Mouse (Mus musculus): ENCODE measurements around the gene Zdhhc22.

- TF ChIP-seq CTCF (IDR thresholded peaks at IDR 0.05 in 2 of 3, conservative IDR thresholded peaks at IDR 0.05 in 1 of 3; ENCODE audit: control insufficient read depth in 1 of 3, insufficient read depth in 1 of 3, low read depth in 2 of 3, low read length in 3 of 3, poor library complexity in 1 of 3, severe bottlenecking in 1 of 3) (peak; percentile 51 to 72 (median 59)), POLR2A (IDR thresholded peaks at IDR 0.05; ENCODE audit: control insufficient read depth in 1 of 2, insufficient read depth in 1 of 2, low read depth in 1 of 2, low read length in 2 of 2, poor library complexity in 1 of 2) (no peak), EP300 (IDR thresholded peaks at IDR 0.05; ENCODE audit: low read depth in 1 of 2, low read length in 2 of 2) (no peak), ELF1 (IDR thresholded peaks at IDR 0.05; ENCODE audit: low read depth, low read length) (no peak), SIN3A (IDR thresholded peaks at IDR 0.05; ENCODE audit: low read length) (no peak), ZNF384 (IDR thresholded peaks at IDR 0.05; ENCODE audit: low read depth, low read length) (no peak), USF1 (IDR thresholded peaks at IDR 0.05; ENCODE audit: low read depth, low read length) (no peak), ZC3H11A (IDR thresholded peaks at IDR 0.05; ENCODE audit: low read depth, low read length) (no peak), MXI1 (IDR thresholded peaks at IDR 0.05; ENCODE audit: low read depth, low read length) (no peak), POLR2AphosphoS2 (IDR thresholded peaks at IDR 0.05; ENCODE audit: low read length) (no peak), JUND (IDR thresholded peaks at IDR 0.05; ENCODE audit: low read depth, low read length) (no peak), MAX (IDR thresholded peaks at IDR 0.05; ENCODE audit: low read length) (no peak), GATA1 (IDR thresholded peaks at IDR 0.05; ENCODE audit: low read depth, low read length) (no peak), MAFK (IDR thresholded peaks at IDR 0.05; ENCODE audit: borderline replicate concordance, low read depth, low read length) (no peak)
These were observed 8.5 kb upstream of the Zdhhc22 start for GRCm38 (mm10) chr12:86998699-86999098.
